Mouse (Mus musculus): ENCODE measurements at regions not wholly inside any gene's neighbourhood (a gene's known extent, or its start where the extent isn't known, plus 50 kb on each side); places are given as distances from the start of the nearest gene placed in this dataset.

GRCm38 (mm10) chr10:125515026-125515425 is 125.8 kb upstream of the Slc16a7 start:
- DNase-seq (ENCODE audit: low spot score) (no peak), ATAC-seq (ENCODE audit: extremely low read depth, insufficient number of reproducible peaks, low FRiP score, poor library complexity, severe bottlenecking) (no peak)
- H3K9me3 ChIP-seq (replicated peaks) = peaks cover 35% of the 10 kb centered on the region
- H3K4me3 ChIP-seq (ENCODE audit: low read depth, low read length) = no peak overlapping the region
- no peaks in the 10 kb centered on the region for H3K36me3 ChIP-seq (replicated peaks)
- no peak for TF ChIP-seq TAL1 (conservative IDR thresholded peaks at IDR 0.05; ENCODE audit: low read depth, low read length)
- no peak for TF ChIP-seq GATA2 (IDR thresholded peaks at IDR 0.05; ENCODE audit: borderline replicate concordance, low read depth, low read length)
- no peak for TF ChIP-seq CTCF (IDR thresholded peaks at IDR 0.05; ENCODE audit: low read depth, low read length)
- TF ChIP-seq GATA1 (IDR thresholded peaks at IDR 0.05; ENCODE audit: borderline replicate concordance, low read length) = no peak
- TF ChIP-seq POLR2AphosphoS5 (IDR thresholded peaks at IDR 0.05; ENCODE audit: insufficient replicate concordance, low read depth, low read length) = no peak
- no peaks in the 10 kb centered on the region for H3K4me1 ChIP-seq (ENCODE audit: insufficient read depth, low read depth, low read length)
- no peaks in the 10 kb centered on the region for H3K27me3 ChIP-seq (ENCODE audit: insufficient read depth, low read length)

GRCm38 (mm10) chr10:125530876-125531275 is 141.6 kb upstream of the Slc16a7 start:
- DNase-seq (ENCODE audit: low spot score) (no peak), ATAC-seq (ENCODE audit: extremely low read depth, insufficient number of reproducible peaks, low FRiP score, poor library complexity, severe bottlenecking) (no peak)
- Histone ChIP-seq H3K4me3 (ENCODE audit: low read depth, low read length) (no peak overlapping the region), H3K9me3 (replicated peaks) (peaks cover 9% of the 10 kb centered on the region), H3K4me1 (ENCODE audit: insufficient read depth, low read depth, low read length) (no peaks in the 10 kb centered on the region), H3K36me3 (replicated peaks) (no peaks in the 10 kb centered on the region), H3K27me3 (ENCODE audit: insufficient read depth, low read length) (no peaks in the 10 kb centered on the region)
- TF ChIP-seq GATA1 (IDR thresholded peaks at IDR 0.05; ENCODE audit: borderline replicate concordance, low read length) = no peak

DNA sequence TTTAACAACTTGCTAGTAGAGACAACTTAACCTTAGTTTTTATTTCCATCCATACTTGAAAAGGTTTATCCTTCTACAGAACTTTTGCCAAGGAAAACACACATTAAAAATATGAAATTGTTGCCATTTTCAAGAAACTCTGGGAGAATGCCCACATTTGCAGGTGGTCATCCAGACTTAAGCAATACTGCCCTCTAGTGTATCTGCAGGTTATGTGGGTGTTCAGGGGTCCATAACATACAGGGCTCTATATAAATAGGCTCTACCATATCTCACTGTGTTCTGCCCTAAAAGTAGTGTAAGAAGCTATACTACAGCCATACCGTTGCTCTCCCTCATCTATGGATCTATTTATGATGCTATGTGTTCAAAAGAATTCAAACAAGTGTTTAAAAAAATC is 149.1 kb upstream of the Slc16a7 start:
- no peaks in the 10 kb centered on the region for H3K36me3 ChIP-seq (replicated peaks)
- TF ChIP-seq POLR2AphosphoS5 (IDR thresholded peaks at IDR 0.05; ENCODE audit: insufficient replicate concordance, low read depth, low read length) = no peak
- no peak for TF ChIP-seq GATA2 (IDR thresholded peaks at IDR 0.05; ENCODE audit: borderline replicate concordance, low read depth, low read length)
- no peak for TF ChIP-seq GATA1 (IDR thresholded peaks at IDR 0.05; ENCODE audit: borderline replicate concordance, low read length)
- TF ChIP-seq CTCF (IDR thresholded peaks at IDR 0.05; ENCODE audit: low read depth, low read length) = no peak
- no peak for TF ChIP-seq TAL1 (conservative IDR thresholded peaks at IDR 0.05; ENCODE audit: low read depth, low read length)
- H3K27me3 ChIP-seq (ENCODE audit: insufficient read depth, low read length) = no peaks in the 10 kb centered on the region
- H3K4me1 ChIP-seq (ENCODE audit: insufficient read depth, low read depth, low read length) = no peaks in the 10 kb centered on the region
- H3K4me3 ChIP-seq (ENCODE audit: low read depth, low read length) = no peak overlapping the region
- H3K9me3 ChIP-seq (replicated peaks) = peaks cover 13% of the 10 kb centered on the region
- no peak for DNase-seq (ENCODE audit: low spot score)
- ATAC-seq (ENCODE audit: extremely low read depth, insufficient number of reproducible peaks, low FRiP score, poor library complexity, severe bottlenecking) = no peak

GRCm38 (mm10) chr10:125586489-125587147 is 197.4 kb upstream of the Slc16a7 start:
- H3K36me3 ChIP-seq (replicated peaks) = no peaks in the 10 kb centered on the region

GRCm38 (mm10) chr10:125593006-125593405 is 203.7 kb upstream of the Slc16a7 start:
- no peaks in the 10 kb centered on the region for H3K4me1 ChIP-seq (ENCODE audit: insufficient read depth, low read depth, low read length)
- ATAC-seq (ENCODE audit: extremely low read depth, insufficient number of reproducible peaks, low FRiP score, poor library complexity, severe bottlenecking) (no peak), DNase-seq (ENCODE audit: low spot score) (no peak)
- H3K36me3 ChIP-seq (replicated peaks) = no peaks in the 10 kb centered on the region
- peaks cover 18% of the 10 kb centered on the region for H3K9me3 ChIP-seq (replicated peaks)
- no peak for TF ChIP-seq CTCF (IDR thresholded peaks at IDR 0.05; ENCODE audit: low read depth, low read length)
- TF ChIP-seq TAL1 (conservative IDR thresholded peaks at IDR 0.05; ENCODE audit: low read depth, low read length) = no peak
- TF ChIP-seq GATA2 (IDR thresholded peaks at IDR 0.05; ENCODE audit: borderline replicate concordance, low read depth, low read length) = no peak
- TF ChIP-seq GATA1 (IDR thresholded peaks at IDR 0.05; ENCODE audit: borderline replicate concordance, low read length) = no peak
- no peak for TF ChIP-seq POLR2AphosphoS5 (IDR thresholded peaks at IDR 0.05; ENCODE audit: insufficient replicate concordance, low read depth, low read length)
- H3K27me3 ChIP-seq (ENCODE audit: insufficient read depth, low read length) = no peaks in the 10 kb centered on the region
- no peak overlapping the region for H3K4me3 ChIP-seq (ENCODE audit: low read depth, low read length)

More at GRCm38 (mm10) chr10:125586489-125587147, 197.4 kb upstream of the Slc16a7 start:
- Histone ChIP-seq H3K4me3 (ENCODE audit: low read depth, low read length) (no peak overlapping the region), H3K4me1 (ENCODE audit: insufficient read depth, low read depth, low read length) (no peaks in the 10 kb centered on the region), H3K27me3 (ENCODE audit: insufficient read depth, low read length) (no peaks in the 10 kb centered on the region), H3K9me3 (replicated peaks) (peaks cover 14% of the 10 kb centered on the region)
- no peak for ATAC-seq (ENCODE audit: extremely low read depth, insufficient number of reproducible peaks, low FRiP score, poor library complexity, severe bottlenecking)
- TF ChIP-seq POLR2AphosphoS5 (IDR thresholded peaks at IDR 0.05; ENCODE audit: insufficient replicate concordance, low read depth, low read length) (no peak), GATA1 (IDR thresholded peaks at IDR 0.05; ENCODE audit: borderline replicate concordance, low read length) (no peak), GATA2 (IDR thresholded peaks at IDR 0.05; ENCODE audit: borderline replicate concordance, low read depth, low read length) (no peak), TAL1 (conservative IDR thresholded peaks at IDR 0.05; ENCODE audit: low read depth, low read length) (no peak), CTCF (IDR thresholded peaks at IDR 0.05; ENCODE audit: low read depth, low read length) (no peak)
- no peak for DNase-seq (ENCODE audit: low spot score)

DNA sequence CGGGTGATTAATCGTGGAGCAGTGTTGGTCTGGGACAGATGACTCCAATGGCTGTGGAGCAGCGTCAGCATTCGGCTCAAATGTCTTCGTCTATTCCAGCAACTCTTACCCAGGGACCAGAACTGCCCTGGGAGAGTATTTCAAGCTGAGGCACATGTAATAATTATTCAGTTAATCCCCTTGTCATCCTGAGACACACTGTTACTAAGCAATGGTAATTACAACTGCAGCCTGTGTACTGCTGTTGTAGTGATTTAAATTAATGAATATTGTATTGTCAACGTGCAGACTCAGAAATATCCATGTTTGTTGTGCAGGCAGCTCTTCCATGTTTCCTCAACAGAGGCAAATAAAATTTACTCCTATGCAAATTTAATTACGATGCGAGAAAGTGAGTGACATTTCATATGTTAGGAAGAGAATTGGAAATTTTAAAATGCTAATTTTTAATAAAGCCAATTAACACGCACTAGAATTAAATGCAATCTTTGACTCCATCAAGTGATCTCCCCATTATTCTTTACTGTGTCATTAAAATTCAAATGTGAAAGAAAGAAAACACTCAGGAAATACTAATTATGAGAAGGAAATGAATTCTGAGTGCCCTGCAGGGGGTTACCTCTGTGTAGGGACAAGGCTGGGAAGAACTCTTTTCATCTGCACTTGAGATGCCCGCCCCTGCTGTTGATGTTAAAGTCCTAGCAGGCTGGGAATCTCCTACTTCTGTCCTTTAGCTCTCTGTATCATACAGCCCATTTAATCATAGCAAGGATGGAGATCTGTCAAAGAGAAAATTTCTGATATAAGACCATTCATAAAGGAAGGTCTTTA is 218.7 kb upstream of the Slc16a7 start:
- ATAC-seq (ENCODE audit: extremely low read depth, insufficient number of reproducible peaks, low FRiP score, poor library complexity, severe bottlenecking) (no peak), DNase-seq (ENCODE audit: low spot score) (no peak)
- no peaks in the 10 kb centered on the region for H3K36me3 ChIP-seq (replicated peaks)
- no peak for TF ChIP-seq TAL1 (conservative IDR thresholded peaks at IDR 0.05; ENCODE audit: low read depth, low read length)
- TF ChIP-seq CTCF (IDR thresholded peaks at IDR 0.05; ENCODE audit: low read depth, low read length) = no peak
- TF ChIP-seq POLR2AphosphoS5 (IDR thresholded peaks at IDR 0.05; ENCODE audit: insufficient replicate concordance, low read depth, low read length) = no peak
- TF ChIP-seq GATA1 (IDR thresholded peaks at IDR 0.05; ENCODE audit: borderline replicate concordance, low read length) = no peak
- no peak for TF ChIP-seq GATA2 (IDR thresholded peaks at IDR 0.05; ENCODE audit: borderline replicate concordance, low read depth, low read length)
- H3K9me3 ChIP-seq (replicated peaks) = peaks cover 31% of the 10 kb centered on the region
- H3K27me3 ChIP-seq (ENCODE audit: insufficient read depth, low read length) = no peaks in the 10 kb centered on the region
- H3K4me1 ChIP-seq (ENCODE audit: insufficient read depth, low read depth, low read length) = no peaks in the 10 kb centered on the region
- no peak overlapping the region for H3K4me3 ChIP-seq (ENCODE audit: low read depth, low read length)
